Mouse (Mus musculus): ENCODE measurements at regions not wholly inside any gene's neighbourhood (a gene's known extent, or its start where the extent isn't known, plus 50 kb on each side); places are given as distances from the start of the nearest gene placed in this dataset.

GRCm38 (mm10) chr14:15603954-15604523, 165.3 kb upstream of the Lrrc3b start:
- DNase-seq (ENCODE audit: low spot score in 2 of 2), result peak; percentile 3 to 4

DNA sequence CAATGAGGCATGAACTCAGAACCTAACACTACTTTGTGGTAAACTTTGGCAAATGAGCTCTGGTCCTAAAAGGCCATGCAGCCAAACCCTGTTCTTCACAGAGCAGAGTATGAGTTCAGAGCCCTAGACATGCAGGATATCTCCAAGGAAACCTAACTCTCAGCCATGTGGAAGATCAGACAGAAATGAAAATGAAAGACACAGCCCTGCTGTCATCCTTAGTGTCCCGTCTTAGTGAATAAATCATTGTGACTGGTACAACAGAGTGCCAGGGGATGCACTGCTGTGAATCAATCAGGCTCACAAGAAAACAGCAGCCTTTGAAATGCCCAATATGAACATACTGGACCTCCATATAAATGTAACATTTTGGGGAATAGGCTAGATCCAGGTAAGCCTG, 171.4 kb upstream of the Lrrc3b start:
- no peak for DNase-seq (ENCODE audit: low spot score in 2 of 2)

- DNase-seq (ENCODE audit: low spot score in 2 of 2), result no peak
These were observed 195.8 kb upstream of the Lrrc3b start for GRCm38 (mm10) chr14:15634581-15634980.

DNA sequence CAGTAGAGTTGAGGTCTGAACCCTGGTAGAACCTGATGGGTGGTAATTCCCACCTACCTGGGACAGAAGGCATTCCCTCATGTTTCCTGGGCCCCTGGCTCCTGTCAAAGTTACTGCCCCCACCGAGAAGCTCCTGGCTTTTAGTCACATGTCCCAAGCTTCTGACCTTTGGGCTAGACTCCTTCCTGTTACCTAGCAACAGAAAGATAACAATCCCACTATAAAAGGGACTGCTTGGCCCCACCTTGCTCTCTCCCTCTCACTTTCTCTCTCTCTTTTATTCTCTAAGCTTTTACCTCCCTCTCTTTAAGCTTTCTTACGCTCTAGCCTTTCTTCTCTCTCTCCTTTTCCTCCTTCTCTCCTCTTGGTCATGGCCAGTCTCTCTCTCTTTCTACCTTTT, 198.9 kb upstream of the Lrrc3b start:
- DNase-seq (ENCODE audit: low spot score in 2 of 2), result no peak

- no peak for DNase-seq (ENCODE audit: low spot score in 2 of 2)
These were observed 200.1 kb upstream of the Lrrc3b start for GRCm38 (mm10) chr14:15638869-15639268.

GRCm38 (mm10) chr14:15660886-15661285, 222.1 kb upstream of the Lrrc3b start:
- no peak for DNase-seq (ENCODE audit: low spot score in 2 of 2)

DNA sequence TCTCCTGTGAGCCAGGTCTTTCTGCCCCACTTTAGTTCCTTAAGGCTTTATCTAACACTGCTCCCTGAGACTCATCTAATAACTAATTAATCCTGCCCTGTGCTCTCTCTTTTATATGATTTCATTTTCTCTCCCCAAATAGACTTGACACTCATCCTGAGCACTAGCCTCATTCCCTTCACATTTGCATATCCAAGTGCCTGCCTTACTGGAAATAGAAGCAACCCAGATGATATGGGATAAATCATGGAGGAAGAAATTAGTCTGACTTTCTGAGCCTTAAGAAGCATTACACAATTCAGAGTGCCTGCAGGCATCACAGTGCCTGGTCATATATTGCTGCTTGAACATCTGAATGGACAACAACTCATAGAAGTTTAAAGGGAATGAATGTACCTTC, 233.5 kb upstream of the Lrrc3b start:
- no peak for DNase-seq (ENCODE audit: low spot score in 2 of 2)

GRCm38 (mm10) chr14:15677218-15677617, 238.4 kb upstream of the Lrrc3b start:
- no peak for DNase-seq (ENCODE audit: low spot score in 2 of 2)

DNA sequence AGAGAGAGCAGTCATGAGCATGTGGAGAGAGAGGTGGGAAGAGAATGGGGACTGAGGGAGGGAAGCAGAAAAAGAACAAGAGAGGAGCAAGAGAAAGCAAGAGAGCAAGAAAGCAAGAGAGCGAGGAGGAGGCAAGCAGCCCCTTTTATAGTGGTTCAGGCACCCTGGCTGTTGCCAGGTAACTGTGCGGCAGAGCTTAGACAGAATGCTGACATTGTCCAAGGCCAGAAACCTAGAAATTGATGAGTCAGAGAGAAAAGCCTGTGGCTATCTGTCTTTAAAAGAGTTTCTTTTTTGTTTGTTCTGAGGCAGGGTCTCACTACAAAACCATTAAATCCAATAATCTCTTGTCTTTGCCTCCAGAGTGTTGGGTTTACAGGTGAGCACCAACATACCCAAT, 240.7 kb upstream of the Lrrc3b start:
- no peak for DNase-seq (ENCODE audit: low spot score in 2 of 2)

- DNase-seq (ENCODE audit: low spot score in 2 of 2), result no peak
These were observed 259.2 kb upstream of the Lrrc3b start for GRCm38 (mm10) chr14:15698001-15698400.

DNA sequence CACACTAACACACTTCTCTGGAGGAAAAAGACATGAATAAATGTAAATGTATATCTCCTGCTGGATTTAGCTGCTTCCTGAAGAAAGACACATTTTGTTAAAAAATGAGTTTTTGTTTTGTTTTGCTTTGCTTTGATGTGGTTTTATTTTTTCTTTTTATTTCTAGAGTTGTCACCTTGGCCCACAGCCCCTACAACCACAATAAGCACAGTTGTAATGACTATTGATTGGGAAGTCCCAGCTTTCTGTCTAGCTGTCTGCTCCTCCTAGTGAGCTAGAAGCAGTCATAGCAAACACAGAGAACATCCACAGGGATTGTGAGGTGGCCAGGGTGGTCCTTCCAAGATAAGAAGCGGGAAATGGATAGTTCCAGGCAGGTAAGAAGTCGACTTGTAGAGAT, 259.8 kb upstream of the Lrrc3b start:
- DNase-seq (ENCODE audit: low spot score in 2 of 2), result no peak

DNA sequence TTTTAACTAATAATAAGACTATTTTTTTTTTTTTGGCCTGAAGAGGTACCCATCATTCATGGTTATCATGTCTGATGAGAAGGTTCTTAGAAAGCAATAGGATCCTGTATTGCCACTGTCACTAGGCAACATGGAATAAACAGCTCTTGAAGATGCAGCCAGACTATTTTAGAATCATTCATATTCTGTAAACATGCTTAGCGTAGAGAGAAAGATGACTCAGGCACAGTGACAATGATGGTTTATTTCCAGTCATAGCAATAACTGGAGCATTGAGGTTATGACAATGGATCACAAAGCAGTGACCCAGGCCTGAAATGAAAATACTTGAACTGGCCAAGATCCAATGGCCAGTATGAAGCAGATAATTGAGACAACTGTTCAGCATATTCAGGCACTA, 283.3 kb upstream of the Lrrc3b start:
- no peak for DNase-seq (ENCODE audit: low spot score in 2 of 2)

DNA sequence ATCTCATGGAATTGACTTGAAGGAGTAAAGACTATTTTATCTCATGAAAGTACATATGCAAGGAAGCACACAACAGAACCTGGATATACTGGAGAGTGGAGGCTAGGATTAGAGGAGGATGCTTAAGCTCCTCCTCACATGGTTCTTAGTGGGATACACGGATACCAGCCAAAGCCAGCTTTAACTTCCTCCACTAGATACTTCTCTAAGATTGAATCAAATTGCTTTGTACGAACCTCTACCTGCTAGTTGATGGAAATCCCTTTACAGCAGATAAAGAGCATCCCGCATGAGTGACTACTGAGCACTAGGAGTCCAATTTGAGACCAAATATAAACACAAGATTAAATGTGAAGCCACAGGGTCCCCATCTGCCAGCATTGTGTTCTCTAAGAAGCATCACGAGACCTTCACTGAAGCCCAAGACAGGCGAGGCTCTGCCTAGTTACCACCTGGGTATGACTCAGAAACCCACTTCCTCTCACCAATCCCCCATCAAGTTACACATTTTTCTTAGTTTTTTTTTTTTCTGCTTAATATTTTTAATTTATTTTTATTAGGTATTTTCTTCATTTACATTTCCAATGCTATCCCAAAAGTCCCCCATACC, 307.9 kb upstream of the Lrrc3b start:
- no peak for DNase-seq (ENCODE audit: low spot score in 2 of 2)

- no peak for DNase-seq (ENCODE audit: low spot score in 2 of 2)
These were observed 331.2 kb upstream of the Lrrc3b start for GRCm38 (mm10) chr14:15769846-15770448.

DNA sequence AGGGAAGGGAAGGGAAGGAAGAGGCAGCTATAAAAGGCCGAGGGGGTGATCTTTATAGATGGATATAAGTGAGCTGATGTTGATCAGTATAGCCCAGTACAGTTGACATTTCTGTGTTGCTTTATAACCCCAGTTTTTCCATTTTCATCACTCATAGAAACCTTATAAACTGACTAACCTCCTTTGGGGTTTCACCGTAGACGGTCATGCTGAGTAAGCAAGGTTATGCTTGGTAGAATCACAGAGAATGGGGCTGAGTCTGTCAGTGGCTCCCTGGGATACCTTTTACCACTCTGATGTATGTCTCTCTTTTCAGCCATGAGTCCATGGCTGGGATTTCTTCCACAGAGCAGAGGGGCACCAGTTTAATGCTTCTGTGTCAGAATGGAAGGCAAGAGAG, 345.9 kb upstream of the Lrrc3b start:
- no peak for DNase-seq (ENCODE audit: low spot score in 2 of 2)

- DNase-seq (ENCODE audit: low spot score in 2 of 2), result no peak
These were observed 346.4 kb upstream of the Lrrc3b start for GRCm38 (mm10) chr14:15785230-15785629.

DNA sequence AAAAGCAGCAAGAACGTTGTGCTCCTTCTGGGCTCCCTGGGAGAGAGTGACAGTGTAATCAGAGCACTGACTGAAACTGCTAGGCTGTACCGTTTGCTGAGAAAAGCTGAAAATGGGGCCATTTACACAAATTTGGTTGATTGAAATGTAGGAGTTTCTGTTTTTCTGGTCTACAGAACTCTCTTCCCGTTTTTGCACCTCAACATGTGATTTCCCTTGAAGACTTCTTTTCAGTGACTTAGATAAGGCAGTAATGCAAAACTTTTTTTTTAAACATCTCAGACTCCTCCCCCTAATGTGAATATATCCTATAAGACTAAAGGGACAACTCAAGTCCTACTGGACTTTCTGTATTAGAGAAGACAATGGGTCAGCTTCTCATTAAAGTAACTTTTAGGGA, 356.9 kb upstream of the Lrrc3b start:
- DNase-seq (ENCODE audit: low spot score in 2 of 2), result no peak

- DNase-seq (ENCODE audit: low spot score in 2 of 2), result no peak
These were observed 358.2 kb upstream of the Lrrc3b start for GRCm38 (mm10) chr14:15797019-15797418.

- no peak for DNase-seq (ENCODE audit: low spot score in 2 of 2)
These were observed 362.8 kb upstream of the Lrrc3b start for GRCm38 (mm10) chr14:15801477-15802099.

DNA sequence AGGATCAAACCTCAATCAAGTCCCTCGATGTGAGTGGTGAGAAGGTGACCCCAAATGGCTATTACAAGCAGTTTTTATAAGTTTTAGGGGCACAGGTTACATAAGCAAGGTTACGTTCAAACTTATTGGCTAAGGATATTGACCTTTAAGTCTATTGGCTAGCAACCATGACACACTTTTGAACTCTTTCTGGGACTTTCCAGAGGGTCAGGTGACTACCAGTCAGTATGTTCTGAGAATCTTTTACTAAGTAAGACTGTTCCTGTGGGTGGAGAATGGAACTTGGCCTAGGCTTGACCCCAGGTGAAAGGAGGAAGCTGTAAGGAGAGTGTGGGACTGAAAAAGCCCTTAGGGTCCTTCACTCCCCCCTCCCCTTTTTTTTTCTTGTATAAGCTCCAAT, 370.3 kb upstream of the Lrrc3b start:
- no peak for DNase-seq (ENCODE audit: low spot score in 2 of 2)

- no peak for DNase-seq (ENCODE audit: low spot score in 2 of 2)
These were observed 402.7 kb upstream of the Lrrc3b start for GRCm38 (mm10) chr14:15841390-15842023.

DNA sequence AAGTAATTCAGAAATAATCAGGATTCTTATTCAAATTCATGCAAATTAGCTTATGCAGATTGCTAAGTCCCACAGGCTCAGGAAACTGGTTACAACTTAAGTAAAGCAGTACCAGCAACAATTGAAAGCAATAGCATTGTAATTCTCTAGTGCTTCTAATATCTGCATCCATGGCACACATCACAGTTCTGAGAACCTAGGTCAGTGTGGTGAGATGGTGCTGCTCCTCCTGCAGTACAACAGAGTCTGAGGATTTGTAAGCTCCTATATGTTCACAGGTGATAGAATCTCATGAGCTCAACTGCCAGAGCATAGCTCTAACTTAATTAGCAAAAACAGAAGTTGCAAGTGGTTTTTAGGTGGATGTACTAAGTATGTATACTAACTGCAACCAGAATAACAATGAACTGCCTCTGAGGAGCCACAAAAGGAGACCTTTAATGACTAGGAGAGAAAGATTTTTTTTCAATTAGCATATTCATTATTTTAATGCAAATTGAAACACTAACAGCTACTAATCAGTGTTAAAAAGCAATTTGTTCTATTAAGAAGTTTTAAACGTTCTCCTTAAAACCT, 403.3 kb upstream of the Lrrc3b start:
- no peak for DNase-seq (ENCODE audit: low spot score in 2 of 2)

Measured in left cerebral cortex, adult 9 months (tissue).